Mouse (Mus musculus) thymus, postnatal 14 days (tissue): ENCODE measurements around the gene Btaf1.

Experiments
- DNase-seq: peaks from one replicate; pipeline ENCODE4 v3.0.0; 2021

Gene Btaf1

GRCm38 (mm10) chr19:36925671-36926552 lies at the start of gene Btaf1:
Gene Btaf1 (plus strand): TSS chr19:36926079.
- peak; percentile 91 for DNase-seq

- DNase-seq: no peak
These were observed 48.5 kb upstream of the Btaf1 start for GRCm38 (mm10) chr19:36877329-36877728.

DNA sequence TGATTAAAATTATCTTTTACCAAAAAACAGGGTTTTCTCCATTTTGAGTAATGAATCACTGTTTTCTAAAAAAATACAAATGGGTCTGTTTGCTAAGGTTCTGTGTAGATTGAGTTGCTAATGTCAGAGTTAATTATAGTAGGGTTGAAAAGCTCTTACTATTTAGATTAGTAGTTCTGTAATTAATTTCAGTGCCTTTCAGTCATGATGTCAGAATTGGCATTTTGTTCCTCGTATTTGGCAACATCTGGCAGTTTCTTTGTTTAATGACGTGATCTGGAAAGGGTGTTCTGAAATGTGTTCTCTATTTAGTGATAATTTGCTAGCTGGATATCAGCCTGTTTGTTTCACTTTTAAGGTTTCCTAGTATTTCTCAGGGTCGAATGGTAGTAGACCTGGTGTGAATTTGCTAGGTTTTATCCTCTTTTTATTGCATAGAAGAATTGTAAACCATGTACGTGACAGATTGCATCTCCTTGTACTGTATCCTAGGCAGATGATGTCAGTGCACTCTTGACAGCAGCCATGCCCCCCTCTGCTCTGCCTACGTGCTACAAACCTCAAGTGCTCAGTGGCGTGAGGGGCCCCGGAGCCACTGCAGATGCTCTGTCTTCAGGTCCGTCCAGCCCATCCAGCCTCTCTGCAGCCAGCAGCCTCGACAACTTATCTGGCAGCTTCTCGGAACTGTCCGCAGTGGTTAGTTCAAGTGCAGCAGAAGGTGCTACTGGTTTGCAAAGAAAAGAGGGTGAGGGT lies 47.0 kb upstream of the Btaf1 start:
- DNase-seq: no peak

GRCm38 (mm10) chr19:36883119-36883518 lies 42.8 kb upstream of the Btaf1 start:
- peak; percentile 43 for DNase-seq

- no peak for DNase-seq
These were observed 39.6 kb upstream of the Btaf1 start for GRCm38 (mm10) chr19:36886316-36886715.

- no peak for DNase-seq
These were observed 38.2 kb upstream of the Btaf1 start for GRCm38 (mm10) chr19:36887706-36888105.

DNA sequence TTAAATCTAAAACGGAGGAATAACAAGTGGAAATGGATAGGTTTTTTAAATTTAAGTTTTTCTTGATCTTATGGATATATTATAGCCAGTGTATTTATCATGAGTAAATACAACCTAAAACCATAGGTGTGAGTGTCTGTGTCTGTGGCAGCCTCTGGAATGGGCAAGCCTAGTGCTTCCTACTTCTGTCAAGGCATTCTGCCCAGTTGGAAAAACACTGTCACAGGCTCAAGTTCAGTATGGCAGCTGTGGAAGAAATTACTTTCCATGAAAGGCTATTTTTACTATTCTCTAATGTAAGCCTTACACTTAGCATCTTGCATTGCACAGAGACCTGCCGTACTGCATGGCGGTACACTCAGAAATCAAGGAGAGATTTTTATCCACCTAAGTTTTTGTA lies 34.1 kb upstream of the Btaf1 start:
- DNase-seq: no peak

GRCm38 (mm10) chr19:36896791-36897569 lies 28.9 kb upstream of the Btaf1 start:
- DNase-seq: no peak

- peak; percentile 40 for DNase-seq
These were observed 28.1 kb upstream of the Btaf1 start for GRCm38 (mm10) chr19:36897778-36898177.

GRCm38 (mm10) chr19:36903377-36903776 lies 22.5 kb upstream of the Btaf1 start:
- DNase-seq: no peak

DNA sequence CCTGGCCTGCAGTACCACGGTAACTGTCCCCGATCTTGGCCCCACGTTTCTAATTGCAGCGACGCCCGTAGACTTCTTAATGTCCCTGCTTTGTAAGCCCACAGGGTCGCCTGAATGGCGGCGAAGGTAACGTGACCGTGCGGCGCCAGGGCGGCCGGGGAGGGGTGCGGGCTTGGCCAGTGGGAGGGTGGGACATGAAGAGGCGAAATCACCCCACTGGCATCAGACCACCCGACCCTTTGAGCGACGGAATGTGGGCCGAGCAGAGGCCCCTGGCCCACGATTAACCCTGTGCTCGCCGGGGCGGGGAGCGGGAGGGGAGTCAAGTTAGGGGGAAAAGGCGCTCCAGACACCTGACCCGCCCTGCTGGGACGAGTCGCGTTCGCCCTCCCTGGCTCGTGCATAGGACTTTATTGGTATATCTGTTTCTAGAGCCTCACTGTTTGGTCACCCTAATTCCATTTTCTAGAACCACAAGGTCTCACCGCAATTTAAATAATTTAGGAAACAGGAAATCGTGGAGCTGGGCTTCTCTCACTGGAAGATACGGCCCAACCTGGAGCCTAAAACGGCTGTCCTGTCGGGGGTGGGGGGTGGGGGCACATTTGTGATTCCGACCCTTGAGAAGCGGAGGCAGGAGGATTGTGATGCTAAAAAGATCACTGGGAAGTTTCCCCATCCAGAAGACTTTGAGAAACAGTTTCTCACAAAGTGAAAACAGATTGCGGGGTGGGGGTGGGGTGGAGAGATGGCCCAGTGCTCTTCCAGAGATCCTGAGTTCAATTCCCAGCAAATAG lies 21.5 kb upstream of the Btaf1 start:
- no peak for DNase-seq

- DNase-seq: no peak
These were observed 16.7 kb upstream of the Btaf1 start for GRCm38 (mm10) chr19:36909150-36909549.

DNA sequence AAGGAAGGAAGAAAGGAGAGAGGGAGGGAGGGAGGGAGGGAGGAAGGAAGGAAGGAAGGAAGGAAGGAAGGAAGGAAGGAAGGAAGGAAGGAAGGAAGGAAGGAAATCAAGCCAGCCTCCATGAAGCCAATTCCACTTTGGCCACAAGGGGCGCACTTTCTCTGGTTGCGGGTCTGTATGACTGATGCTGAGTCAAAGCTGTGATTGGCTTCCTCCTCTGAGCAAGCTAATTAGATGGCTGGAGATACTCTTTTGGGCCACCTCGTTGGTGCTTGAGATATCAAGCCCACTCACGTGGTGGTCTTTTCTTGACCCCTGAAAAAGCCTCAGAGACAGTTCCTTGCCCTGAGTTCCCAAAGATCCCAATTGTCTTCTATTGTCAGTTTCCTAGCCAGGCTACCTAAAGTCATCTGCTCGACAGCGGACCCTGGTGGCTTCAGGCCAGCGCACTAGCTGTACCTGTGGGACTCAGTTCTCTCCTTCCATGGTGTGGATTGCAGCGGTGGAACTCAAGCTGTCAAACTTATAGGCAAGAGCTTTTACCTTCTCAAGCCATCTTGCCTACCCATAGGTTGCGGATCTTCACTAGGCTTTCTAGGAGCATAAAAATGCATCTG lies 16.1 kb upstream of the Btaf1 start:
- DNase-seq: peak; percentile 74

- no peak for DNase-seq
These were observed 15.3 kb upstream of the Btaf1 start for GRCm38 (mm10) chr19:36910424-36911045.

GRCm38 (mm10) chr19:36913064-36913463 lies 12.8 kb upstream of the Btaf1 start:
- DNase-seq: no peak

- DNase-seq: no peak
These were observed 9.7 kb upstream of the Btaf1 start for GRCm38 (mm10) chr19:36916206-36916605.

GRCm38 (mm10) chr19:36916876-36917389 lies 8.9 kb upstream of the Btaf1 start:
- DNase-seq: no peak

GRCm38 (mm10) chr19:36918441-36919301 lies 7.2 kb upstream of the Btaf1 start:
- DNase-seq: peak; percentile 81

DNA sequence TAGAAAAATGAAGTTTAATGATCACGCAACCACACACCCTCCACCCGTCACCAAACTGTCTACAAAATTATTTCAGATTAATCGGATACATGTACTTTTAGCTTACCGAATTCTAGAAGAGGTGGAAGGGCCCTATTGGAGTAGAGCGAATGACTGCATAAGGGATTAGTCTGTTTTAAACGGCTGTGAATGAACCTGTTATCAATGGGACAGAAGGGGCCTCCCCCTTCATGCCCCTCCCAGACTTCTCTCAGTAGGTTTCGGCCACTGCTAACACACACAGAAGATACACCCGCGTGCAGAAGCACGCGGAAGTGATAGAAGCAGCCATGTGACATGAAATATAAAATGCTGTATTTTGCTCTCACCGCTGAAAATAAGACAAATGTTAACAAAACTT lies 6.4 kb upstream of the Btaf1 start, which contains the start of gene Fgfbp3:
TSS of gene Fgfbp3 (minus strand) at position 150 of the 400 bp plus-strand sequence.
- DNase-seq: peak; percentile 24

DNA sequence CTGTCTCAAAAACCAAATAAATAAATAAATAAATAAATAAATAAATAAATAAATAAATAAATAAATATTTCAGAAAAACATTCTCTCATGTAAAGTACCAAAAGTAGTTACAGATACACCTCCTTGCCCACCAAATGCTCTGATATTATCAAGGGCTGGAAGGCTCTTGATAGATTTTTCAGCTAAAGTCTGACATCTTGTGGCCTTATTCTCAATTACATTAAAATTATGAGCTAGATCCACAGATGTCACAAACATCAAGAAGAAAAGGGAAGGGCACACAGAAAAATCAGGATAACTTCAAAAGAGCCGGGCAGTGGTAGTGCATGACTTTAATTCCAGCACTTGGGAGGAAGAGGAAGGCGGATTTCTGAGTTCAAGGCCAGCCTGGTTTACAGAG lies 3.9 kb upstream of the Btaf1 start:
- DNase-seq: no peak
